Mouse (Mus musculus) cerebral cortex, adult 2 months (tissue): ENCODE results near the gene Plscr1.

Experiments
- WGBS: fragments of 180-500 bp; shearing (Covaris S2); methylation state at CpG from one replicate; pipeline ENCODE4 v1.1.7; 2018; 5-methylcytosine and 5-hydroxymethylcytosine counted together

Gene Plscr1

GRCm38 (mm10) chr9:92249447-92249852 is at the start of gene Plscr1:
TSS of gene Plscr1 (plus strand) at chr9:92249750.
- WGBS = 49% methylated on average over 7 of the region's 7 CpGs

GRCm38 (mm10) chr9:92204397-92204796 is 45.2 kb upstream of the Plscr1 start:
- WGBS = 61% methylated on average over 2 of the region's 2 CpGs

GRCm38 (mm10) chr9:92207307-92207706 is 42.2 kb upstream of the Plscr1 start:
- WGBS = 12% methylated on average over 4 of the region's 4 CpGs

- 57% methylated on average over 8 of the region's 8 CpGs for WGBS
Observed at GRCm38 (mm10) chr9:92207757-92208156, 41.8 kb upstream of the Plscr1 start.

GRCm38 (mm10) chr9:92209850-92210249 is 39.7 kb upstream of the Plscr1 start:
- 73% methylated on average over 3 of the region's 3 CpGs for WGBS

- 73% methylated on average over 7 of the region's 7 CpGs for WGBS
Observed at GRCm38 (mm10) chr9:92210386-92210967, 39.1 kb upstream of the Plscr1 start.

- 46% methylated on average over 3 of the region's 3 CpGs for WGBS
Observed at GRCm38 (mm10) chr9:92211048-92211447, 38.5 kb upstream of the Plscr1 start.

GRCm38 (mm10) chr9:92217484-92217883 is 32.1 kb upstream of the Plscr1 start:
- WGBS = 33% methylated on average over 4 of the region's 4 CpGs

GRCm38 (mm10) chr9:92217896-92218295 is 31.7 kb upstream of the Plscr1 start:
- WGBS = 70% methylated on average over 2 of the region's 2 CpGs

- 29% methylated on average over 3 of the region's 3 CpGs for WGBS
Observed at GRCm38 (mm10) chr9:92220151-92220550, 29.4 kb upstream of the Plscr1 start.

GRCm38 (mm10) chr9:92224598-92225231 is 24.8 kb upstream of the Plscr1 start:
- WGBS = 92% methylated on average over 1 of the region's 1 CpGs

- WGBS = 89% methylated on average over 3 of the region's 3 CpGs
Observed at GRCm38 (mm10) chr9:92226127-92226655, 23.4 kb upstream of the Plscr1 start.

GRCm38 (mm10) chr9:92226795-92227194 is 22.8 kb upstream of the Plscr1 start:
- WGBS = 90% methylated on average over 3 of the region's 3 CpGs

- WGBS = 89% methylated on average over 16 of the region's 16 CpGs
Observed at GRCm38 (mm10) chr9:92228867-92229832, 20.4 kb upstream of the Plscr1 start.

GRCm38 (mm10) chr9:92229833-92230205 is 19.7 kb upstream of the Plscr1 start:
- 86% methylated on average over 2 of the region's 2 CpGs for WGBS

- WGBS = 93% methylated on average over 11 of the region's 11 CpGs
Observed at GRCm38 (mm10) chr9:92234901-92235458, 14.6 kb upstream of the Plscr1 start.

- 84% methylated on average over 7 of the region's 7 CpGs for WGBS
Observed at GRCm38 (mm10) chr9:92248773-92249446, 640 bp upstream of the Plscr1 start.

- whole genome bisulfite sequencing = 2% methylated on average over 40 of the region's 40 CpGs
Observed at GRCm38 (mm10) chr9:92249987-92250772, 630 bp downstream of the Plscr1 start.

- 55% methylated on average over 5 of the region's 5 CpGs for WGBS
Observed at GRCm38 (mm10) chr9:92252718-92253117, 3.2 kb downstream of the Plscr1 start.

- WGBS = 95% methylated on average over 10 of the region's 10 CpGs
Observed at GRCm38 (mm10) chr9:92253585-92254321, 4.2 kb downstream of the Plscr1 start.
